8 mouse cellular contexts compared by ENCODE assay signal in genomic region chr12:99563219-99564059, GRCm38 (mm10). TPM values are rescaled to one million over a fixed set of nuclear protein-coding genes. Genes with fewer than 3 reads are reported as not detected.
A peak's percentile ranks its signal among the peaks of the same experiment; 100 is the strongest.
DNase-seq lines count a peak whose midpoint lies in the region; ATAC-seq and TF ChIP-seq lines count a peak whose summit lies in the region.

Gene Foxn3 (minus strand): TSS chr12:99563582.

- peak within 1 kb of the TSS; percentile 70 for H3K4me2 ChIP-seq in forebrain, embryonic 14.5 days (ENCODE audit: low read length)
- peak within 1 kb of the TSS; percentile 78 for H3K4me2 ChIP-seq in heart, postnatal 0 days (ENCODE audit: low read depth, low read length)
- H3K4me2 ChIP-seq in liver, postnatal 0 days (ENCODE audit: low read depth, low read length), result peak within 1 kb of the TSS; percentile 69
- peak within 1 kb of the TSS; percentile 59 for H3K4me2 ChIP-seq in neural tube, embryonic 14.5 days (ENCODE audit: low read depth, low read length)

- peak within 1 kb of the TSS; percentile 90 for H3K9ac ChIP-seq in forebrain, embryonic 14.5 days (ENCODE audit: low read length)
- H3K9ac ChIP-seq in heart, postnatal 0 days (replicated peaks; ENCODE audit: low read depth, low read length), result peak within 1 kb of the TSS; percentile 93
- peak within 1 kb of the TSS; percentile 88 for H3K9ac ChIP-seq in liver, postnatal 0 days (replicated peaks)
- peak within 1 kb of the TSS; percentile 66 for H3K9ac ChIP-seq in neural tube, embryonic 14.5 days (replicated peaks; ENCODE audit: low read depth, low read length)

- ATAC-seq in forebrain, embryonic 14.5 days, result peak; percentile 94
- ATAC-seq in heart, postnatal 0 days (ENCODE audit: insufficient read depth, low read depth), result peak; percentile 88
- ATAC-seq in liver, postnatal 0 days, result peak; percentile 80
- ATAC-seq in neural tube, embryonic 14.5 days (ENCODE audit: low read depth), result peak; percentile 94

- H3K9me3 ChIP-seq in forebrain, embryonic 14.5 days (replicated peaks; ENCODE audit: control insufficient read depth, low read length), result no peaks in the 10 kb centered on the region
- H3K9me3 ChIP-seq in heart, postnatal 0 days (replicated peaks; ENCODE audit: control insufficient read depth, low read length), result no peaks in the 10 kb centered on the region
- no peaks in the 10 kb centered on the region for H3K9me3 ChIP-seq in liver, postnatal 0 days (ENCODE audit: low read length)
- no peaks in the 10 kb centered on the region for H3K9me3 ChIP-seq in neural tube, embryonic 14.5 days (ENCODE audit: control insufficient read depth, low read length)

- no peak; the same call in 1 of the 2 replicates for TF ChIP-seq POLR2A in testis, adult 2 months (IDR thresholded peaks at IDR 0.05; ENCODE audit: control insufficient read depth, low read depth, low read length)

- peaks cover 12% of the 10 kb centered on the region for H3K4me1 ChIP-seq in forebrain, embryonic 14.5 days (ENCODE audit: control insufficient read depth, insufficient read depth, low read length)
- peaks cover 32% of the 10 kb centered on the region for H3K4me1 ChIP-seq in heart, postnatal 0 days (ENCODE audit: control insufficient read depth, insufficient read depth)
- H3K4me1 ChIP-seq in liver, postnatal 0 days (ENCODE audit: insufficient read depth), result peaks cover 22% of the 10 kb centered on the region
- H3K4me1 ChIP-seq in neural tube, embryonic 14.5 days (ENCODE audit: control insufficient read depth, insufficient read depth, low read length), result peaks cover 7% of the 10 kb centered on the region
- peaks cover 9% of the 10 kb centered on the region for H3K4me1 ChIP-seq in testis, adult 2 months (ENCODE audit: control insufficient read depth, insufficient read depth, low read length)

- WGBS in forebrain, embryonic 14.5 days, result under 1% methylated on average over 64 of the region's 66 CpGs
- WGBS in heart, postnatal 0 days, result under 1% methylated on average over 52 of the region's 66 CpGs
- WGBS in liver, postnatal 0 days (ENCODE audit: insufficient replicate concordance), result under 1% methylated on average over 66 of the region's 66 CpGs
- under 1% methylated on average over 66 of the region's 66 CpGs for WGBS in neural tube, embryonic 14.5 days

- H3K27me3 ChIP-seq in forebrain, embryonic 14.5 days (replicated peaks; ENCODE audit: control insufficient read depth, insufficient read depth, low read length), result no peaks in the 10 kb centered on the region
- no peaks in the 10 kb centered on the region for H3K27me3 ChIP-seq in heart, postnatal 0 days (ENCODE audit: control insufficient read depth, insufficient read depth, low read length)
- no peaks in the 10 kb centered on the region for H3K27me3 ChIP-seq in liver, postnatal 0 days (ENCODE audit: insufficient read depth, low read length)
- no peaks in the 10 kb centered on the region for H3K27me3 ChIP-seq in neural tube, embryonic 14.5 days (ENCODE audit: control insufficient read depth, insufficient read depth, low read length)
- no peaks in the 10 kb centered on the region; the same call in 1 of the 2 replicates for H3K27me3 ChIP-seq in testis, adult 2 months (ENCODE audit: control insufficient read depth, insufficient read depth, low read length)

- TF ChIP-seq CTCF in heart, postnatal 0 days (IDR thresholded peaks at IDR 0.05; ENCODE audit: low read depth), result no peak
- no peak for TF ChIP-seq CTCF in liver, postnatal 0 days (IDR thresholded peaks at IDR 0.05; ENCODE audit: low read depth)
- no peak for TF ChIP-seq CTCF in testis, adult 2 months (IDR thresholded peaks at IDR 0.05; ENCODE audit: control insufficient read depth, insufficient read depth, insufficient replicate concordance, low read depth, low read length)

- peak; percentile 71 for DNase-seq in ES-CJ7 (ENCODE audit: low read depth, low spot score)
- DNase-seq in cerebellum, adult 11 months, result peak; percentile 73
- peak; percentile 87 for DNase-seq in forebrain, embryonic 14.5 days (ENCODE audit: low spot score)
- peak; percentile 50 for DNase-seq in heart, postnatal 0 days (ENCODE audit: low spot score)
- peak; percentile 67 to 87 for DNase-seq in kidney, postnatal 36 days
- DNase-seq in liver, postnatal 0 days, result peak; percentile 80

- no peak for TF ChIP-seq EP300 in heart, postnatal 0 days (IDR thresholded peaks at IDR 0.05; ENCODE audit: low read depth)
- no peak for TF ChIP-seq EP300 in liver, postnatal 0 days (IDR thresholded peaks at IDR 0.05; ENCODE audit: low read depth)

- peak within 1 kb of the TSS; percentile 78 for H3K4me3 ChIP-seq in forebrain, embryonic 14.5 days (ENCODE audit: low read depth, low read length)
- peak within 1 kb of the TSS; percentile 94 for H3K4me3 ChIP-seq in heart, postnatal 0 days (ENCODE audit: low read depth, low read length)
- H3K4me3 ChIP-seq in liver, postnatal 0 days (ENCODE audit: low read depth, low read length), result peak within 1 kb of the TSS; percentile 76
- H3K4me3 ChIP-seq in neural tube, embryonic 14.5 days (ENCODE audit: low read depth, low read length), result peak within 1 kb of the TSS; percentile 53
- peak within 1 kb of the TSS; percentile 89 for H3K4me3 ChIP-seq in testis, adult 2 months (ENCODE audit: control insufficient read depth, low read depth, low read length)

- H3K36me3 ChIP-seq in forebrain, embryonic 14.5 days (ENCODE audit: control insufficient read depth, insufficient read depth, low read length), result no peaks in the 10 kb centered on the region
- H3K36me3 ChIP-seq in heart, postnatal 0 days (replicated peaks; ENCODE audit: control insufficient read depth, insufficient read depth, low read length), result no peaks in the 10 kb centered on the region
- H3K36me3 ChIP-seq in liver, postnatal 0 days (replicated peaks; ENCODE audit: insufficient read depth, low read length), result no peaks in the 10 kb centered on the region
- no peaks in the 10 kb centered on the region for H3K36me3 ChIP-seq in neural tube, embryonic 14.5 days (ENCODE audit: control insufficient read depth, insufficient read depth, low read length)
- H3K36me3 ChIP-seq in testis, adult 2 months (ENCODE audit: control insufficient read depth, insufficient read depth, low read length), result no peaks in the 10 kb centered on the region

- H3K27ac ChIP-seq in forebrain, embryonic 14.5 days (ENCODE audit: low read depth, low read length), result peak within 1 kb of the TSS; percentile 92
- peak within 1 kb of the TSS; percentile 82 for H3K27ac ChIP-seq in heart, postnatal 0 days (ENCODE audit: low read depth)
- H3K27ac ChIP-seq in liver, postnatal 0 days (ENCODE audit: low read depth), result peak within 1 kb of the TSS; percentile 84
- H3K27ac ChIP-seq in neural tube, embryonic 14.5 days (ENCODE audit: low read depth, low read length), result peak within 1 kb of the TSS; percentile 83
- H3K27ac ChIP-seq in testis, adult 2 months (ENCODE audit: control insufficient read depth, insufficient read depth, low read depth, low read length), result peak within 1 kb of the TSS; percentile 80

RNA-seq across cellular contexts. Expression of gene Foxn3, which starts in this region (rescaled TPM):
- 61.6 and 69.2 TPM in 2 replicates for polyA plus RNA-seq in forebrain, embryonic 14.5 days (2014; fragmentation: Nextera tagmentation; extraction: Ambion mirVana)
- 31.4 and 36.1 TPM in 2 replicates for total RNA-seq in heart, postnatal 0 days (2014; rRNA removed; ENCODE audit: low replicate concordance)
- polyA plus RNA-seq in heart, postnatal 0 days (2015; fragmentation: Nextera tagmentation; extraction: Ambion mirVana), result 53.1 and 55.3 TPM in 2 replicates
- polyA plus RNA-seq in liver, postnatal 0 days (2015; fragmentation: Nextera tagmentation; extraction: Ambion mirVana), result 28.7 and 31.2 TPM in 2 replicates
- polyA plus RNA-seq in neural tube, embryonic 14.5 days (2014; fragmentation: Nextera tagmentation; extraction: Ambion mirVana), result 95.8 and 96.9 TPM in 2 replicates
- 7.3 and 8.2 TPM in 2 replicates for polyA plus RNA-seq in testis, adult 2 months (2012; rRNA removed)

Comparison
In these comparisons a context has a peak if more than half of its experiments do, and no peak if none do; other contexts are left out.
1. Peak in every context shown above with its lines: DNase-seq, ATAC-seq, H3K4me3 ChIP-seq and H3K27ac ChIP-seq.